Mouse (Mus musculus) bone marrow macrophage, adult 2 months (primary cell): ENCODE measurements around the gene Hist2h2ac. TPM values are rescaled to one million over a fixed set of nuclear protein-coding genes. Genes with fewer than 3 reads are reported as not detected.

Experiments used
- H3K27ac ChIP-seq: 2 replicates; pipeline ENCODE4 v1.5.1; 2012; ENCODE audit warnings: low read depth, low read length; ENCODE audit not compliant: insufficient read depth
- H3K4me1 ChIP-seq: 2 replicates; pipeline ENCODE4 v1.6.1; 2012; ENCODE audit warnings: low read length; ENCODE audit not compliant: control insufficient read depth, insufficient read depth
- H3K4me3 ChIP-seq: 2 replicates; pipeline ENCODE4 v1.5.1; 2012; ENCODE audit warnings: mild to moderate bottlenecking, low read length, moderate library complexity; ENCODE audit not compliant: insufficient read depth
- CTCF ChIP-seq: IDR thresholded peaks from 2 replicates; pipeline ENCODE4 v1.5.1; 2012; ENCODE audit warnings: low read depth, mild to moderate bottlenecking, low read length, moderate library complexity
- POLR2A ChIP-seq: IDR thresholded peaks from 2 replicates; pipeline ENCODE4 v1.6.1; 2012; ENCODE audit warnings: mild to moderate bottlenecking, low read depth, low read length, borderline replicate concordance
- polyA plus RNA-seq: library from polyadenylated mRNA; stranded (reverse); fragments of >200 nt; gene quantifications from 2 replicates; pipeline ENCODE4 v1.2.4, GENCODE M21; 2012; ENCODE audit not compliant: missing spikeins, insufficient read depth, insufficient read length

The Hist2h2ac gene
- polyA plus RNA-seq, 1 experiment: not detected

DNA sequence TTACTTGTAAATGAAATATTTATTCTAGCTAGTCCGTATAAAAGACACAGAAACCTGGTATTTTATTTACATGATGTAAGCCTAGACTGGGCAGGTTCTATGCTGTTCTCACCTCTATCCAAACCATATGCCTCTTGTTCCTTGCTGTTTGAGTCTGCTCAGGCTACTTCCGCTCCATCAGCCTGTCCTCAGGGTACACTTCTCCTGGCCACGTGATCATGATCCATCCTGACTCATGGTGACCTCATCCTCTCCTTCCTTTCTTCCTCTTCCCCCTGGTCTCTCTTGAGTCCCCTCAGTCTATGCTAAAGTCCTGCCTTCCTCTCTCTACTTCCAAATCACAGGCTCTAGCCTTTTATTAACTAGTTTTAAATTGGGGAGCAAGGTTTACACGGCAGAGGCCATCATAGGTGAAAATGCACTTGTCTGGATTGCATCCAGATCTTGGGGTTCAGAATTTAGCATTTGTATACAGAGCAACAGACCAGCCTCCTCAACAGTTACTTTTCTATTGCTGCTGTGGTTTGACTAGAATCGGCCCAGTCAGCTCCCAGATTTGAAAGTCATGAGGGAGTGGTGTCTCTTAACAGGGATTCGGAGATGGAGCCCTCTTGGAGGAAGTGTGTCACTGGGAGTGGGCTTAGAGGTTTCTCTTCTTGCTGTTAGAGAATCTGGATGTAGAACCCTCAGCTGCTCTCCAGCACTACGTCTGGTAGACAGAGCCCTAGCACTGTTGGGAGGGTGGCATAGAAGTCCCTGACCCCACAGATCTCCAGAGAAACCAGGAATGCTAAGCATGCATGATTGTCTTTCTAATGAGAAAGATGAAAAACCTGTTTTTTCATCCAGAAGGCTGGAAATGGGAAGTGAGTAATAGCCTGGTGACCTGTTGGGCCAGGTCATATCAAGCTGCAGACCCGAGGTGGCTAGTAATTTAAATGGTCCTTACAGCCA is 6.3 kb upstream of the Hist2h2ac start:
- TF ChIP-seq POLR2A: no peak
- no peak for TF ChIP-seq CTCF
- peak overlapping the region; percentile 11; the same call in 1 of the 2 replicates for H3K4me3 ChIP-seq
- H3K4me1 ChIP-seq: peaks cover 70% of the 10 kb centered on the region
- H3K27ac ChIP-seq: peak overlapping the region; percentile 93

DNA sequence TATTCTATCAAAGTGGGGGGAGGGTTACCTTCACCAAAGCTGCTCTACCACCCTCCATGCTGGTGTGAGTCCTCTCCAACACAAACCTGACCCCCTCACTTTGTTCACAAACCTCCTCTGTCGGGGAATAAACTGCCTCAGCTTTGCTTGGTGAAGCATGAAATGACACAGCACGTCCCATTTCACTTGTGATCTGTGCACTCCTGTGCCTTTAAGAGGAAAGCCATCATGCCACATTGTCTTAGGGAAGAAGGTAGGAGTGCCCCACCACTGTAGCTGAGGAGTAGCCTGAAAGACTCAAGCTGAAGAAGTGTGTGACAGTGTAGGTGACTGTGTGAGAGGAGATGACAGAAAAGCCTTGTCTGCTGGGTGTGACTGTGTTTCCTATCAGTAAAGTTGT is 4.7 kb upstream of the Hist2h2ac start:
- Histone ChIP-seq H3K4me3 (peak overlapping the region; percentile 7), H3K4me1 (peaks cover 62% of the 10 kb centered on the region), H3K27ac (peak overlapping the region; percentile 83)
- TF ChIP-seq POLR2A: no peak
- TF ChIP-seq CTCF: no peak

DNA sequence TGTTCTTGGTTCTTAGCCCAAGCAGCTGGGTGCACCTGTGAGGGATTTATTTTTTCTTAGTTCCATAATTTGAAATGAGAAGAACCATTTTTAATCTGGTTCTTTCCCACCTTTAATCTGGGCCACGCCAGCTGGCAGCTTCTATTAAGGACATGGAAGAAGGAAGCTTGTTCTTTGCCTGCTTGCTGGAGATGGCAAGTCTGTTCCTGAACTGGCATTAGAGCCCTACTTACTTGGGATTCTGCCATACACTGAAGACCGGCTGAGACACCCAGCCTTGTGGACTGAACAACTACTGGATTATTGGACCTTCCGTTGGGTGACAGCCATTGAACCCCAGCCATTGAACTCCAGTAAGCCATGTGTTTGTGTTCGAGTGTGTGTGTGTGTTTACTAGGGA is 2.1 kb upstream of the Hist2h2ac start:
- H3K27ac ChIP-seq: peak overlapping the region; percentile 80
- H3K4me3 ChIP-seq: peak overlapping the region; percentile 50
- no peak for TF ChIP-seq POLR2A
- TF ChIP-seq CTCF: no peak
- peaks cover 40% of the 10 kb centered on the region for H3K4me1 ChIP-seq

DNA sequence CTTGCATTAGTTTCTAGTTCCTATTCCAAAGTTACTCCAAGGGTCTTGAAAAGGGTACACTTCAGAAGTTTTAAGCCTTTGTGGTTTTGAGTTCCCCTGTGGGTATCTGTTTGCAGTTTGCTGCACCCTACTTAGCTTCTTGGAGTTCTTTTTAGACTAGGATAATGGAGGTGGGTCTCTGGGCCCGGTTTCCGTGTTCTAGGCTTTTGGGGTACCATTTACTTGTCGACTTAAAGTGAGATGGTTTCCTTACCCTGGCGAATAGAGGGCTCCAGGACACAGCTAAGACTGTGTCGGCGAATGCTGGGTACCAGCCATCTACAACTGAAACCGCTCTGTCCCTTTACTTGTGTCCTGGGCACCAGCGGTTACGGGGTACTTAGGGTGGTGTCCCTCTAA is 959 bp upstream of the Hist2h2ac start:
- H3K4me1 ChIP-seq: peaks cover 31% of the 10 kb centered on the region
- H3K4me3 ChIP-seq: peak overlapping the region; percentile 69
- peak overlapping the region; percentile 80 for H3K27ac ChIP-seq
- TF ChIP-seq POLR2A: no peak
- no peak for TF ChIP-seq CTCF

DNA sequence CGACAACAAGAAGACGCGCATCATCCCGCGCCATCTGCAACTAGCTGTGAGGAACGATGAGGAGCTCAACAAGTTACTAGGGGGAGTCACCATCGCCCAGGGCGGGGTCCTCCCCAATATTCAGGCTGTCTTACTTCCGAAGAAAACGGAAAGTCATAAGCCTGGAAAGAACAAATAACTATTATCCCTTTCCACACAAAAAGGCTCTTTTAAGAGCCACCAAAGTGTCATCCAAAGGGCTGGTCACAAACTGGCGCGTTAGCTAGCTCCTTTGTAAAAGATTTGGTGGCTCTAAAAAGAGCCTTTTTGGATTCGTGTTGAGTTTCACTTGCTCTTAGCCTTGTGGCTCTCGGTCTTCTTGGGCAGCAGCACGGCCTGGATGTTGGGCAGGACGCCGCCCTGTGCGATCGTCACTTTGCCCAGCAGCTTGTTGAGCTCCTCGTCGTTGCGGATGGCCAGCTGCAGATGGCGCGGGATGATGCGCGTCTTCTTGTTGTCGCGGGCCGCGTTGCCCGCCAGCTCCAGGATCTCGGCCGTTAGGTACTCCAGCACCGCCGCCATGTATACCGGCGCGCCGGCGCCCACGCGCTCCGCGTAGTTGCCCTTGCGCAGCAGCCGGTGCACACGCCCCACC is 432 bp downstream of the Hist2h2ac start:
- Histone ChIP-seq H3K27ac (peak overlapping the region; percentile 94), H3K4me1 (peaks cover 20% of the 10 kb centered on the region), H3K4me3 (peak overlapping the region; percentile 83)
- TF ChIP-seq POLR2A: 0 out of 2 replicates have a peak, but pooled peaks have one; percentile 3

DNA sequence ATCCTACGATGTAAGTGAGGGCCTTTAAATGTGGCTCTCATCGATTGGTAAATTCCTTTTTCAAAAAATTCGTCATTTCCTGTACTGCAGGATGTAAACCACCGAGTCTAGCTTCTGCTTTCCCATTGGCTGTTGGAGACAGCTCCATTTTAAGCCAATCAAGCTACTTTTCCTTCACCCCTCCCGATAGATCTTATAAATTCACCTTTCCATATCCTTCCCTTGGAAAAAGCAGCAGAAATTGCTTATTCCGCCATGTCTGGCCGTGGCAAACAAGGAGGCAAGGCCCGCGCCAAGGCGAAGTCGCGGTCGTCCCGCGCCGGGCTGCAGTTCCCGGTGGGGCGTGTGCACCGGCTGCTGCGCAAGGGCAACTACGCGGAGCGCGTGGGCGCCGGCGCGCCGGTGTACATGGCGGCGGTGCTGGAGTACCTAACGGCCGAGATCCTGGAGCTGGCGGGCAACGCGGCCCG is 984 bp downstream of the Hist2h2ac start, which contains the start of the genes Bola1 and Hist2h2ab:
TSS of gene Bola1 (minus strand) at position 49 of the 470 bp plus-strand sequence.
TSS of gene Hist2h2ab (plus strand) at position 205 of the 470 bp plus-strand sequence.
- peak within 1 kb of the TSS; percentile 94 for H3K27ac ChIP-seq
- H3K4me1 ChIP-seq: peaks cover 14% of the 10 kb centered on the region
- no peak for TF ChIP-seq CTCF
- no peak for TF ChIP-seq POLR2A
- peak within 1 kb of the TSS; percentile 83 for H3K4me3 ChIP-seq

DNA sequence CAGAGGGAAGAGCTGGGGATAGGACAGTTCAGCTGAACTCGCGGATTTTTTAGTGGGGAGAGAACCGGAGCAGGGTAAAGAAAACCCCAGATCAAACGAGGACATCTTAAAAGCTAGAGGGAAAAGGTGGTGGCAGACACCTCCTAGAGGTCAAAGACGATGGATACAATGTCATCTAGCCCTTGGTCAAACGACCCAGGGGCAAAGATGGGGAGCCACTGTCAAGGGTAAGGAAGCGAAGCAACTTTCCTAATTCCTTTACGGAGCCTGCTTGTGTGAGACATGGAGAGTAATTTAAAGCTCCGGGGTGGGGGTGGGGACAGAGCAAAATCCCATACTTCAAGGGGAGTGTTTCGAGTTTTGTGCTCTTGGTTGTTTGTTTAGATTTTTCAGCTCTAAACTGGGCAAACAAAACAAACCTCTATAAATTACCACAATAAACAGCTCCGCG is 1.5 kb downstream of the Hist2h2ac start:
- peak overlapping the region; percentile 83 for H3K4me3 ChIP-seq
- H3K27ac ChIP-seq: peak overlapping the region; percentile 94
- TF ChIP-seq POLR2A: no peak
- peak; percentile 47; the same call in 1 of the 2 replicates for TF ChIP-seq CTCF
- H3K4me1 ChIP-seq: peaks cover 11% of the 10 kb centered on the region

DNA sequence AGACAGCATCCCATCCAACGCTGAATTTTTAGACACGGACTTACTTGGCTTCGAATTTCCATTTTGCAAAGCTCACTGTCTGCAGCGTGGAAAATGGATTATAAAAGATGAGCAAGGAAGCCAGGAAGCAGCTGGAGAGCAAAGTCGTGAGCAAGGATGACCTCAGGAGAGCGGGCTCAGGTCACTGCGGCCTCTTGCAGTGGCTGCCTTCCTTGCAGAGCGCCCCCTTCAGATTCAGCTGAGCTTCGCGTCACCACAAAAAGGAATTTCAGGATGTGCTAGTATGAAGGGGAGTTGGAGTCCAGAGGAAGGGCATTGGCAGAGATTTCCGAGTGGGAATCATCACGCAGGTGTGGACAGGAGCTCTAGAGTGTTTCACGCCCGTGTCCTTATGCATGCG is 11.4 kb downstream of the Hist2h2ac start:
- H3K4me3 ChIP-seq: no peak overlapping the region

DNA sequence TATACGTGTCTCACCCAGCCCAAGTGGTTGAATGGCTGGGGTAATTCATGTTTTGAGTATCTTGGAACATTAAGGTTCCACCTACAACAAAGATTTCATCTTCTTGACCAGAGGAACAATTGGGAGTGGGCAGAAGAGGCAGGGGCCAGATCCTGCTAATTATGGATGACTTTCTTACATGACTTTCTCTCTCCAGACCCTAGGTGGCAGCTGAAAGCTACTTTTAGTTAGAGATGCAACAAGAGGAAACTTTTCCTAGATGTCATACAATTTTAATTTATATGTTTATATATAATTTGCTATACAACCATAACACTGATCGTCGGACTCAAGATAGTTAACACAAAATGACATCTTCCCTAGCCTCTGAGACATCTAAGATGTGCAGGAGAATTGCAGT is 12.9 kb downstream of the Hist2h2ac start:
- Histone ChIP-seq H3K4me3 (no peak overlapping the region), H3K27ac (no peak overlapping the region), H3K4me1 (no peaks in the 10 kb centered on the region)
- TF ChIP-seq CTCF (no peak), POLR2A (no peak)

More for the DNA sequence above, 11.4 kb downstream of the Hist2h2ac start:
- Histone ChIP-seq H3K27ac (no peak overlapping the region), H3K4me1 (peaks cover 3% of the 10 kb centered on the region; the same call in 1 of the 2 replicates)
- TF ChIP-seq POLR2A (no peak), CTCF (0 out of 2 replicates have a peak, but pooled peaks have one; percentile 13)
